Mouse (Mus musculus): ENCODE measurements at regions not wholly inside any gene's neighbourhood (a gene's known extent, or its start where the extent isn't known, plus 50 kb on each side); places are given as distances from the start of the nearest gene placed in this dataset.

DNA sequence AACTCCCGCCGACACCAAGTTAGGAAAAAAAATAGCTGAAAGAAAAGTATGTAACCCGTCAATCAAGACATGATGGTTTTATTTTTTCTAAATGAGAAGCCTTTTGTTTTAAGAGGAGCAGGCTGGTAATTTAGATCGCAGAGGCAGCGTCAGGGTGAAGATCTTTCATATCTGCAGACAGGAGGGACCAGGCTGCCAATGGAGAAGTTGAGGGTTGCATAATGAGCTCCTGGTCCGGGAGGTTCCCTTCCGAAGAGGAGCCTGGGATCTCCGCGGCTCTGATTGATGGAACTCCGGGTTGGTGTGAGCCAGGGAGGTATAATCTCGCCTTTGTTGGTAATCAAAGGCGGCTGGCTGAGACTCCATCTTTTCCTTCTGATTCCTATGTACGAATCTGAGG, 168.8 kb upstream of the Mvb12b start:
- TF ChIP-seq POLR2A (IDR thresholded peaks at IDR 0.05; ENCODE audit: borderline replicate concordance, low read depth, low read length) = no peak
- no peak for TF ChIP-seq CTCF (IDR thresholded peaks at IDR 0.05; ENCODE audit: low read depth, low read length)
- no peak overlapping the region for H3K4me3 ChIP-seq (ENCODE audit: insufficient read depth, low read length)

GRCm38 (mm10) chr2:34043064-34043463, 155.3 kb upstream of the Mvb12b start:
- Histone ChIP-seq H3K27ac (ENCODE audit: insufficient read depth, low read depth, low read length) (no peak overlapping the region), H3K4me3 (ENCODE audit: insufficient read depth, low read length) (no peak overlapping the region), H3K4me1 (ENCODE audit: control insufficient read depth, insufficient read depth, low read length) (no peaks in the 10 kb centered on the region)
- TF ChIP-seq CTCF (IDR thresholded peaks at IDR 0.05; ENCODE audit: low read depth, low read length) = no peak
- TF ChIP-seq POLR2A (IDR thresholded peaks at IDR 0.05; ENCODE audit: borderline replicate concordance, low read depth, low read length) = no peak

More for the DNA sequence above, 168.8 kb upstream of the Mvb12b start:
- no peak overlapping the region for H3K27ac ChIP-seq (ENCODE audit: insufficient read depth, low read depth, low read length)
- H3K4me1 ChIP-seq (ENCODE audit: control insufficient read depth, insufficient read depth, low read length) = no peaks in the 10 kb centered on the region

DNA sequence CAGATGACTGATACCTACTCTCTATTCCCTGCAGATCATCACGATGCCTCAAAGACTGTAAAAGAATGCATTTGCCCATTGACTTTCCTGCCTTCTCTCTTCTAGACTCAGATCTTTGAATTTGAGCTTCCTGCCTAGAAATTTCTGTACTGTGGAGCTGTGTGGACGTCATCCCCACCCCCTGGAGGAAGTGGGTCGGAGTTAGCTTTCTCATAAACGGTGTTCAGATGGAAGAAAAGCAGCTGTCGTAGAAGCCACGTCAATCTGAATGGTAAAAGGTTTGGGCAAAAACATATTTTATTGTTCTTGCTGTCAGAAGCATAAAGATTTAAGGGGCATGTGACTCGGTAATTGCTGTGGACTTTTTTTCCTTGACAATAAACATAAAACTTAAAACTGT, 154.6 kb upstream of the Mvb12b start:
- H3K4me3 ChIP-seq (ENCODE audit: insufficient read depth, low read length) = no peak overlapping the region
- TF ChIP-seq POLR2A (IDR thresholded peaks at IDR 0.05; ENCODE audit: borderline replicate concordance, low read depth, low read length) (no peak), CTCF (IDR thresholded peaks at IDR 0.05; ENCODE audit: low read depth, low read length) (no peak)

GRCm38 (mm10) chr2:34038982-34039381, 151.2 kb upstream of the Mvb12b start:
- H3K4me1 ChIP-seq (ENCODE audit: control insufficient read depth, insufficient read depth, low read length) = no peaks in the 10 kb centered on the region
- H3K27ac ChIP-seq (ENCODE audit: insufficient read depth, low read depth, low read length) = no peak overlapping the region
- H3K4me3 ChIP-seq (ENCODE audit: insufficient read depth, low read length) = no peak overlapping the region
- TF ChIP-seq CTCF (IDR thresholded peaks at IDR 0.05; ENCODE audit: low read depth, low read length) = no peak
- TF ChIP-seq POLR2A (IDR thresholded peaks at IDR 0.05; ENCODE audit: borderline replicate concordance, low read depth, low read length) = no peak

More for the DNA sequence above, 154.6 kb upstream of the Mvb12b start:
- no peak overlapping the region for H3K27ac ChIP-seq (ENCODE audit: insufficient read depth, low read depth, low read length)
- H3K4me1 ChIP-seq (ENCODE audit: control insufficient read depth, insufficient read depth, low read length) = no peaks in the 10 kb centered on the region

DNA sequence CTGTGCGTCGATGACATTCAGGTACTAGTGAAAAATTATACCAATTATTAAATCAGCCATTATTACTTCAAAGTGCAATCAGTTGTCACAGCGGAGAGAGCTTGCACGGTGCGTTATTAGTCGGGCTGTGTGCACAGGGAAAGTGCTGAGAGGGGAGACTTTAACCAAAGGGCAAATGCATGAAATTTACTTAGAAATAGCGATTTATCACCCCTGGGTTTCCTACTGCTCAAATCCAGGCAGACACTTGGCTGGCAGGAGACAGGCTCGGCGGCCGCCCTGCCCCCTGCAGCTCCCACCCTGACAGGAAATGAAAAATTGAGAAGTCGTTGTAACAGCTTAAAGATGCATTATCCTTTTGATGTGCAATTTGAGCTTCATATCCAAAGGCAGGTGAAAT, 145.5 kb upstream of the Mvb12b start:
- no peak overlapping the region for H3K4me3 ChIP-seq (ENCODE audit: insufficient read depth, low read length)
- no peak overlapping the region for H3K27ac ChIP-seq (ENCODE audit: insufficient read depth, low read depth, low read length)
- no peaks in the 10 kb centered on the region for H3K4me1 ChIP-seq (ENCODE audit: control insufficient read depth, insufficient read depth, low read length)
- TF ChIP-seq POLR2A (IDR thresholded peaks at IDR 0.05; ENCODE audit: borderline replicate concordance, low read depth, low read length) = no peak
- no peak for TF ChIP-seq CTCF (IDR thresholded peaks at IDR 0.05; ENCODE audit: low read depth, low read length)

- TF ChIP-seq POLR2A (IDR thresholded peaks at IDR 0.05; ENCODE audit: borderline replicate concordance, low read depth, low read length) = no peak
- TF ChIP-seq CTCF (IDR thresholded peaks at IDR 0.05; ENCODE audit: low read depth, low read length) = no peak
- Histone ChIP-seq H3K4me3 (ENCODE audit: insufficient read depth, low read length) (no peak overlapping the region), H3K27ac (ENCODE audit: insufficient read depth, low read depth, low read length) (no peak overlapping the region), H3K4me1 (ENCODE audit: control insufficient read depth, insufficient read depth, low read length) (no peaks in the 10 kb centered on the region)
Observed at GRCm38 (mm10) chr2:34031421-34031820, 143.7 kb upstream of the Mvb12b start.

DNA sequence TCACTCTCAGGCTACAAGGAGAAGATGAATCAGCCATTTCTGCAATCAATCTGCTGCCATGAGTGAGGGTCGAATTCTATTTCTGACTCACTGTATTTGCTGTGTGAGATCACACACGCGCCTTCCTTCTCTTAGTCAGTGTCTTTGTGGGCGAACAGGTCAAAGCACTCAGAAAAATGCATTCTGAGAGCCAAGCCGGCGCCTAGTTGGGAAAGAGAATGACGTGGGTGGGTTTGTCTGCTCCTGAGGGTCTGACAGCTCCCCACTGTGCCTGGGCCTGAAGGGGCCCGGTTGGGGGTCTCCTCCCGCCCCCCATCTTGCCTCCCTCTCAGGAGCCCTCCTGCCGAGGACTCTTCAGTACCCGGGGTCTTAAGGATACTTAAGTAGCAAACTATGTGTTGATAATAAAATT, 143.3 kb upstream of the Mvb12b start:
- TF ChIP-seq POLR2A (IDR thresholded peaks at IDR 0.05; ENCODE audit: borderline replicate concordance, low read depth, low read length) (no peak), CTCF (IDR thresholded peaks at IDR 0.05; ENCODE audit: low read depth, low read length) (no peak)
- Histone ChIP-seq H3K4me3 (ENCODE audit: insufficient read depth, low read length) (no peak overlapping the region), H3K27ac (ENCODE audit: insufficient read depth, low read depth, low read length) (no peak overlapping the region), H3K4me1 (ENCODE audit: control insufficient read depth, insufficient read depth, low read length) (no peaks in the 10 kb centered on the region)

DNA sequence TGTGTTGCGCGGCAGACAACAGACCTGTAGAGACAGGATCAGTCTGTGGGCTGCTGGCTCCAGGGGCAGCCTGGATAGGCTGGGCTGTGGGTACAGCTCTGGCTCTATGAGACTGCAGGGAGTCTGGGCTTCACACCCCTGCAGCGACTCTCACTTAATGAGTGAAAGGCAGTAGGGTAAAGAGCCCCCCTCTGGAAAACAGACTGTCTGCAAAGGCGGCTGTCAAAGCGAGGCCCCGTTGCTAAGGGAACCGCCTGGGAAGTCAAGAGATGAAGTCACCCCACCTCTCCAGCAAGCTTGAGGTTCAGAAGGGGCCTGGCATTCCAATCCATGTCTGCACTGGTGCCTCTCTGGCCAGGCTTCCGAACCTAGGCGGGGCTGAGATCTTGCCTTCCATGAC, 139.7 kb upstream of the Mvb12b start:
- TF ChIP-seq POLR2A (IDR thresholded peaks at IDR 0.05; ENCODE audit: borderline replicate concordance, low read depth, low read length) (no peak), CTCF (IDR thresholded peaks at IDR 0.05; ENCODE audit: low read depth, low read length) (no peak)
- no peak overlapping the region for H3K27ac ChIP-seq (ENCODE audit: insufficient read depth, low read depth, low read length)
- no peak overlapping the region for H3K4me3 ChIP-seq (ENCODE audit: insufficient read depth, low read length)
- H3K4me1 ChIP-seq (ENCODE audit: control insufficient read depth, insufficient read depth, low read length) = no peaks in the 10 kb centered on the region

DNA sequence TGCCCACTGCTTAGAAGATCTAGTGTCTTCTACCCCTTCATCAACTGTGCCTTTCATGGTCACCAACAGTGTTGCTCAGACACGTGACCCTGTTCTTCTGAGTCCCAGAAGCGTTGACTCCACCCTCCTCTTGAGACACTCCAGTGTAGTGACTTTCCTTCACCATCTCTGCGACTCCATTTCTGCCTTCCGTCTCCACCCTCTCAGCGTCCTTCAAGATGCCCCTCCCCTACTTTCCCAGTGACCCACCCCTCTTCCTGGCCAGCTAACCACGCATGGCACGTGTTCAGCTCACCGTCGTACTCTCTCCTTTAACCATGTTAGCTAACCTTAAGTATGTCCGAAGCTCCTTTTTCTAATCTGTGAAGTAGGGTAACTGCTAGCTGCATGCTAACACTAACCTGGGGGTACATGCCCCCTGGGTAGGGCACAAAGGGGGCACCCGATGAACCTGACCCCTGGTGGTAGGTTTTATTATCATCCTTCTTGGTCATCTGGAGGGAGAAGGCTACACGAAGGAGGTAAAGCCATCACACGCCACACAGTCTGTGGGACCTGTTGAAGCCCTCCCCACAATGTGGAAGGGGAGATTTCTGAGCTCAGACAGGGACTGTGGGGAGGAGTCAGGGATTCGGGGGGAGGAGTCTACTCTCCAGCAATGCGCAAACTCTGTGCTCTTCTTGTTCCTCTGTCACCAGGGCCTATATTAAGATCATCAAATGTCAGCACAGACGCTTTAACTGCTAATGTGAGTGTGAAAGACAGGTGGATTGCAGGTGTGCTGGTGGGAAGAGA, 139.0 kb upstream of the Mvb12b start:
- Histone ChIP-seq H3K27ac (ENCODE audit: insufficient read depth, low read depth, low read length) (no peak overlapping the region), H3K4me1 (ENCODE audit: control insufficient read depth, insufficient read depth, low read length) (no peaks in the 10 kb centered on the region), H3K4me3 (ENCODE audit: insufficient read depth, low read length) (no peak overlapping the region)
- TF ChIP-seq CTCF (IDR thresholded peaks at IDR 0.05; ENCODE audit: low read depth, low read length) (no peak), POLR2A (IDR thresholded peaks at IDR 0.05; ENCODE audit: borderline replicate concordance, low read depth, low read length) (no peak)

GRCm38 (mm10) chr2:34025715-34026360, 138.1 kb upstream of the Mvb12b start:
- no peak for TF ChIP-seq POLR2A (IDR thresholded peaks at IDR 0.05; ENCODE audit: borderline replicate concordance, low read depth, low read length)
- no peak for TF ChIP-seq CTCF (IDR thresholded peaks at IDR 0.05; ENCODE audit: low read depth, low read length)
- H3K4me1 ChIP-seq (ENCODE audit: control insufficient read depth, insufficient read depth, low read length) = no peaks in the 10 kb centered on the region
- no peak overlapping the region for H3K4me3 ChIP-seq (ENCODE audit: insufficient read depth, low read length)
- H3K27ac ChIP-seq (ENCODE audit: insufficient read depth, low read depth, low read length) = no peak overlapping the region
